Mouse (Mus musculus) ES-Bruce4 (cell line): ENCODE results near the gene 1600012H06Rik.
"Not testable (repeated sequence)": the region's sequence is repeated elsewhere in the genome, so short reads cannot be mapped to it uniquely, and the experiment has no call there.

ENCODE experiments used
- CTCF ChIP-seq: IDR thresholded peaks from one replicate; pipeline ENCODE4 v1.8.1; 2011; ENCODE audit warnings: low read depth, low read length
- EP300 ChIP-seq: IDR thresholded peaks from 2 replicates; pipeline ENCODE4 v1.6.1; 2011; ENCODE audit warnings: low read depth, low read length; ENCODE audit not compliant: insufficient read depth
- POLR2A ChIP-seq: IDR thresholded peaks from one replicate; pipeline ENCODE4 v1.8.1; 2011; ENCODE audit warnings: low read length; ENCODE audit not compliant: insufficient read depth

- not testable (repeated sequence) for TF ChIP-seq POLR2A, CTCF, EP300
Measured at GRCm38 (mm10) chr17:14960951-14961556, 18.1 kb downstream of the 1600012H06Rik start, which contains the start of gene Phf10.
